Mouse (Mus musculus) limb, embryonic 14.5 days (tissue): ENCODE data around the gene Sel1l. TPM values are rescaled to one million over a fixed set of nuclear protein-coding genes. Genes with fewer than 3 reads are reported as not detected.
A peak's percentile ranks its signal among the peaks of the same experiment; 100 is the strongest.

Source experiments
- ATAC-seq: fragments of 200-750 bp; cut with Nextera tagmentation; 2 replicates; pipeline ENCODE4 v1.8.0; 2017; ENCODE audit warnings: low read depth, moderate number of reproducible peaks, moderate TSS enrichment; ENCODE audit not compliant: low FRiP score
- DNase-seq: peaks from one replicate; pipeline ENCODE4 v3.0.0-alpha.2; 2015; ENCODE audit warnings: low spot score
- H3K27ac ChIP-seq: fragments of 300-500 bp; sonication (generic); replicated peaks from 2 replicates; pipeline ENCODE4 v1.5.1; 2014; ENCODE audit warnings: low read depth, mild to moderate bottlenecking, low read length, moderate library complexity, mixed read lengths
- H3K27me3 ChIP-seq: fragments of 300-500 bp; sonication (generic); 2 replicates; pipeline ENCODE4 v1.6.1; 2014; ENCODE audit warnings: low read length, mixed read lengths; ENCODE audit not compliant: control insufficient read depth, insufficient read depth
- H3K36me3 ChIP-seq: fragments of 300-500 bp; sonication (generic); 2 replicates; pipeline ENCODE4 v1.6.1; 2014; ENCODE audit warnings: mild to moderate bottlenecking, low read length, moderate library complexity, mixed read lengths; ENCODE audit not compliant: control insufficient read depth, insufficient read depth
- H3K4me1 ChIP-seq: fragments of 300-500 bp; sonication (generic); 2 replicates; pipeline ENCODE4 v1.6.1; 2014; ENCODE audit warnings: antibody characterized with exemption, low read length, mixed read lengths; ENCODE audit not compliant: control insufficient read depth, insufficient read depth
- H3K4me2 ChIP-seq: fragments of 300-500 bp; sonication (generic); replicated peaks from 2 replicates; pipeline ENCODE4 v1.6.1; 2014; ENCODE audit warnings: low read depth, mild to moderate bottlenecking, low read length, moderate library complexity; ENCODE audit not compliant: severe bottlenecking
- H3K4me3 ChIP-seq: fragments of 300-500 bp; sonication (generic); replicated peaks from 2 replicates; pipeline ENCODE4 v1.5.1; 2014; ENCODE audit warnings: low read length
- H3K9ac ChIP-seq: fragments of 300-500 bp; sonication (generic); 2 replicates; pipeline ENCODE4 v1.6.1; 2014; ENCODE audit warnings: mild to moderate bottlenecking, low read depth, low read length, moderate library complexity; ENCODE audit not compliant: severe bottlenecking
- H3K9me3 ChIP-seq: fragments of 300-500 bp; sonication (generic); 2 replicates; pipeline ENCODE4 v1.6.1; 2016; ENCODE audit warnings: low read length; ENCODE audit not compliant: control insufficient read depth
- POLR2A ChIP-seq: fragments of 200-500 bp; IDR thresholded peaks from 2 replicates; pipeline ENCODE4 v1.8.0; 2012; ENCODE audit warnings: inconsistent platforms, mild to moderate bottlenecking, moderate library complexity, borderline replicate concordance; ENCODE audit not compliant: insufficient read depth, insufficient read length; ENCODE audit errors: extremely low read depth
- WGBS: fragments of 180-500 bp; shearing (Covaris S2); extraction: QIAGEN DNeasy Blood & Tissue Kit; methylation state at CpG from one replicate; pipeline ENCODE4 v1.1.7; 2014; 5-methylcytosine and 5-hydroxymethylcytosine counted together
- polyA plus RNA-seq, 2 experiments: library from polyadenylated mRNA; depleted of rRNA in 1 of 2; stranded (reverse) in 1 of 2; unstranded in 1 of 2; fragments of >200 nt; fragmentation: Nextera tagmentation in 1 of 2; extraction: Ambion mirVana in 1 of 2; gene quantifications; 2 replicates each; pipeline versions ENCODE4 v1.2.1 to v1.2.3; 2012 to 2014

Gene Sel1l
- polyA plus RNA-seq, 2 experiments = 50.6 to 81.0 TPM

DNA sequence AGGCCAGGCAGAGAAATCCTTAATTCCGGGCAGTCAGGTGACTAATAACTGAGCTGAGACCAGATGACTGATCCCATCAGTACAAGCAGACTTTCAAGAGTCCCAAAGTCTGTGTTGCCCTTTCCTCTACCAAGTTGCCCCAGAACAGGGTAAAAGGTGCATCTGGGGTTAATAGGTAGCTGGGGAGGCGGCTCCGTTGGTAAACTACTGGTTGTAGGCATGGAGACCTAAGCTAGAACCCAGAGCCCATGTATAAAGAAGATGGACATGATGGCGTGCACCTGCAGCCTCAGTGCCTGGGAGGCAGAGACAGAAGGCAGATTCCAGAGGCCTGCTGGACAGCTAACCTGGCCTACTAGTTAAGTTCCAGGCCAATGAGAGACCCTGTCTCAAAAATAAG is 30.2 kb downstream of the Sel1l start:
- Histone ChIP-seq H3K4me2 (no peak overlapping the region), H3K27me3 (no peaks in the 10 kb centered on the region), H3K4me1 (no peaks in the 10 kb centered on the region), H3K27ac (no peak overlapping the region), H3K36me3 (peaks cover 78% of the 10 kb centered on the region), H3K9ac (no peak overlapping the region), H3K9me3 (no peaks in the 10 kb centered on the region), H3K4me3 (no peak overlapping the region)
- DNase-seq (no peak), ATAC-seq (no peak)
- no peak for TF ChIP-seq POLR2A
- WGBS = 86% methylated on average over 4 of the region's 4 CpGs

DNA sequence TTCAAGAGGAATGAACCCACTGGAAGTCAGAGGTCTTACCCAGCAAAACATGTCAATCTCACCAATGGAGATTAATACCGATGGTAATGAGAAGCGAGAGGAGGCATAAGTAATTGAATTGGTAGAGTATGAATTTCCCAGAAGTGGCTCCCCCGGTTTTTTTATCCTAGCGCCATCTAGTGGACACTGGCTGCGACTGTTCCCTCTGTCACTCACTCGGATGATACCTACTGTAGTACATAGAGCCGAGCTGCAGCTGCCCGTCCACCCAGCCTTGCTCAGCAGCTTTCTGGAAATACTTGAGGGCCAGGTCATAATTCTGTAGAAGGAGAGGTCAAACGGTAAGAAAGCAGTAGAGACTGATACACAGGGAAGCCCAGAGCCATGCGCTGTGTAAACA is 33.0 kb downstream of the Sel1l start:
- Histone ChIP-seq H3K4me3 (no peak overlapping the region), H3K27me3 (no peaks in the 10 kb centered on the region), H3K4me2 (no peak overlapping the region), H3K9me3 (no peaks in the 10 kb centered on the region), H3K36me3 (peaks cover 82% of the 10 kb centered on the region), H3K27ac (no peak overlapping the region), H3K4me1 (no peaks in the 10 kb centered on the region), H3K9ac (no peak overlapping the region)
- ATAC-seq (no peak), DNase-seq (peak; percentile 58)
- no peak for TF ChIP-seq POLR2A
- WGBS = 30% methylated on average over 10 of the region's 10 CpGs

DNA sequence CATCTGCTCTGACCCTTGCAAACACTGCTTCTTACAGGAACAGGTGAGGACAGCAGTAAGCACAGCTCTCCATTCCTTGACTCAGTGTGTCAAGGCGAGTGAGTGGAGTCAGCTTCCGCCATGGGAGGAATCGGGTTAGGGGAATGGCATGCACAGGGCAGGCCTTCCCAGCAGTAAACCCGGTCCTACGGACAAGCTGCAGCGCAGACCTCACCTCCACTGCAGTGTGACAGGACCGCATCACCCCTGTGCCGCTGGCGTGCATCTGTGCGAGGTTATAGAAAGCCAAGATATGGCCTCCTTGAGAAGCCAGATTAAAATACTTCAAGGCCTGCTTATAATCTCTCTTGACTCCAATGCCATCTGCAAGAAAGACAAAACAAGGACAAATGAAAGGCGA is 33.4 kb downstream of the Sel1l start:
- WGBS = 93% methylated on average over 11 of the region's 11 CpGs
- no peak overlapping the region for H3K9ac ChIP-seq
- no peaks in the 10 kb centered on the region for H3K4me1 ChIP-seq
- H3K9me3 ChIP-seq = no peaks in the 10 kb centered on the region
- no peak overlapping the region for H3K4me3 ChIP-seq
- no peaks in the 10 kb centered on the region for H3K27me3 ChIP-seq
- no peak overlapping the region for H3K4me2 ChIP-seq
- DNase-seq (no peak), ATAC-seq (no peak)
- no peak overlapping the region for H3K27ac ChIP-seq
- no peak for TF ChIP-seq POLR2A
- peaks cover 81% of the 10 kb centered on the region for H3K36me3 ChIP-seq

DNA sequence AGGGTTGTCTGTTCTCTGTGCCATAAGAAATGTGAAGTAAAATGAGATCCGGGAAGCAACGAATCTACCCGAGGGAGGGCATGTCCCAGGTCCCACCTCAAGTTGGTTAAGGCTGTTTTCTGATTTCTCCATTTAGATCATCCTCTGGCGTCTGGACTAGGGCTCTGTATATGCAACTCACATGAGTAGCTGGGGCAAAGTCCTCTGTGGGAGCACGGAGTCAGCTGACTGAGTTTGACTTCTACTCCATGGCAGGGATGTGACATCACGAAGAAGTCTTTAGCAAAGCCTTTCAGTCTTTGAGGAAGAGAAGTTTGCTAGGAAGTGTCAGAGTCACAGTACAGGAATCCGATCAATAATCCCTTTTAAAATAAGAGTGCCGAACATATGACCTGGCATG is 40.0 kb downstream of the Sel1l start:
- H3K4me3 ChIP-seq = no peak overlapping the region
- 92% methylated on average over 8 of the region's 8 CpGs for WGBS
- ATAC-seq (no peak), DNase-seq (no peak)
- no peak overlapping the region for H3K9ac ChIP-seq
- no peaks in the 10 kb centered on the region for H3K4me1 ChIP-seq
- no peaks in the 10 kb centered on the region for H3K9me3 ChIP-seq
- no peaks in the 10 kb centered on the region for H3K27me3 ChIP-seq
- no peak for TF ChIP-seq POLR2A
- no peak overlapping the region for H3K4me2 ChIP-seq
- peaks cover 65% of the 10 kb centered on the region for H3K36me3 ChIP-seq
- no peak overlapping the region for H3K27ac ChIP-seq

DNA sequence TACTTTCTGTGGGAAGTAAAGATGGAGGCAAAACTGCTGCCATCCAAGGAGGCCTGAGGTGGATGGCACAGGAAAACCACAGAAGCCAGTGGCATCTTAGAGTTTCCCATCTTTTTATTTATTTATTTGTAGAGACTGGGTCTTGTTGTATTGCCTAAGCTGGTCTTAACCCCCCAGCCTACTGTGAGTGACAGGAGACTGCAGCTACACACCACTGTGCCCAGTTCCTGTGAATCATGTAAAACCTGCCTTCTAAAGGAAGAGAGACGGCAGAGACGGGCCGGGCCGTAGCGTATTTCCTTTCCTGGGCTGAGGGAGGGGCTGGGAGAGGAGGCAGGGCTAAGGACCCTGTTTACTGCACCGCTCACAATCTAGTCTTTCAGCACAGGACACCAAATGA is 41.2 kb downstream of the Sel1l start:
- Histone ChIP-seq H3K27me3 (no peaks in the 10 kb centered on the region), H3K27ac (no peak overlapping the region), H3K36me3 (peaks cover 54% of the 10 kb centered on the region), H3K4me2 (no peak overlapping the region), H3K9me3 (no peaks in the 10 kb centered on the region), H3K4me3 (no peak overlapping the region), H3K9ac (no peak overlapping the region), H3K4me1 (no peaks in the 10 kb centered on the region)
- no peak for ATAC-seq
- DNase-seq = no peak
- WGBS = 77% methylated on average over 6 of the region's 6 CpGs
- no peak for TF ChIP-seq POLR2A

DNA sequence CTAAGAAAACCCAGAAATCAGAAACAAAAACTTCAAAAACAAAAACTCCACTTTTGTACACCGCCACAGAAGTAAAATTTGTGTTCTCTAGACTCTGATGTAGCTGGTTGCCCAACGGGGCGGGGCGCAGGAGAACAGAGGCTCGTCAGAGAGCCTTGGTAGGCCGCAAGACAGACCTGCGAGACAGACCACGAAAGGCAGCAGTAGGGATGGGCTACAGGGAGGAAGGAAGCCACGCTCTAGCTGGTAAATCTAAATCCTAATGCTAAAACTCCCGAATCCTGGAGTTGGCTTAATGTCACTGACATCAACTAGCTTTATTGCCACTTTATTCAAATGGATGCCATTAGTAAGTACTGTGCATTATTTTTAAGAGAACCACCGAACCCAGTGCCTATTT is 41.9 kb downstream of the Sel1l start:
- Histone ChIP-seq H3K36me3 (peaks cover 47% of the 10 kb centered on the region), H3K4me2 (no peak overlapping the region), H3K4me1 (no peaks in the 10 kb centered on the region), H3K9me3 (no peaks in the 10 kb centered on the region), H3K9ac (no peak overlapping the region), H3K4me3 (no peak overlapping the region), H3K27me3 (no peaks in the 10 kb centered on the region), H3K27ac (no peak overlapping the region)
- WGBS = 89% methylated on average over 11 of the region's 11 CpGs
- DNase-seq (no peak), ATAC-seq (no peak)
- no peak for TF ChIP-seq POLR2A
